Mouse (Mus musculus) retina, adult 2 months (tissue): ENCODE data around the gene Gm20917.
"Not testable (repeated sequence)": the region's sequence is repeated elsewhere in the genome, so short reads cannot be mapped to it uniquely, and the experiment has no call there.

Source experiments
- DNase-seq: peaks from one replicate; pipeline ENCODE4 v3.0.0-alpha.2; 2012; ENCODE audit warnings: low read depth, low spot score

The Gm20917 gene

DNA sequence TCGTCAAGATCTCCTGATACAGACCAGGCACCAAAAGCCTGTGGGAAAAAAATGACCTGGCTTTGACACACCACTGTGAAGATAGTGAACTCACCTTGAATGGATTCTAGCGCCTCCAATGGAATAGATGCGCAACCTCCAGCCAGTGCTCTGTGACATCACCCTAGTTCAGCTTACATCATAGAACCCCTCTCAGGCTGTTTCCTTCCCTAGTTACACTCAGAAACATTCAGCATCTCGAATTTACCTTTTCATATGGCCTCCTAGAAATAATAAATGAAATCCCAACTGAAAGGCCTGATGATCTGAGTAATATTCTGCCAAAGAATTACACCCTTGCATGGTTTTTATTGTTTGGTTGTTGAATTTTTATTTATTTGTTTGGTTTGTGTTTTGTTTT lies at the start of gene Gm20917:
Gene Gm20917, minus strand, starts transcription at position 101 of the 400 bp plus-strand sequence.
- DNase-seq, result not testable (repeated sequence)
